Mouse (Mus musculus) midbrain, postnatal 0 days (tissue): ENCODE measurements at regions not wholly inside any gene's neighbourhood (a gene's known extent, or its start where the extent isn't known, plus 50 kb on each side); places are given as distances from the start of the nearest gene placed in this dataset.

ENCODE experiments used
- ATAC-seq: fragments of 200-750 bp; cut with Nextera tagmentation; 2 replicates; pipeline ENCODE4 v1.8.0; 2017; ENCODE audit warnings: moderate number of reproducible peaks, mild to moderate bottlenecking, moderate TSS enrichment, moderate library complexity; ENCODE audit not compliant: low FRiP score
- DNase-seq: peaks from one replicate; pipeline ENCODE4 v3.0.0-alpha.2; 2015; ENCODE audit warnings: low spot score
- H3K27ac ChIP-seq: fragments of 300-500 bp; sonication (generic); 2 replicates; pipeline ENCODE4 v1.5.1; 2014; ENCODE audit warnings: low read depth, mild to moderate bottlenecking, low read length, mixed read lengths
- H3K27me3 ChIP-seq: fragments of 300-500 bp; sonication (generic); 2 replicates; pipeline ENCODE4 v1.6.1; 2014; ENCODE audit warnings: low read length, control low read depth, mixed read lengths; ENCODE audit not compliant: insufficient read depth
- H3K36me3 ChIP-seq: fragments of 300-500 bp; sonication (generic); 2 replicates; pipeline ENCODE4 v1.6.1; 2014; ENCODE audit warnings: low read length, control low read depth, mixed read lengths; ENCODE audit not compliant: insufficient read depth
- H3K4me1 ChIP-seq: fragments of 300-500 bp; sonication (generic); 2 replicates; pipeline ENCODE4 v1.6.1; 2014; ENCODE audit warnings: mild to moderate bottlenecking, control low read depth, antibody characterized with exemption, low read length, mixed read lengths; ENCODE audit not compliant: insufficient read depth
- H3K4me2 ChIP-seq: fragments of 300-500 bp; sonication (generic); 2 replicates; pipeline ENCODE4 v1.6.1; 2014; ENCODE audit warnings: low read depth, mild to moderate bottlenecking, low read length, mixed read lengths; ENCODE audit not compliant: poor library complexity, severe bottlenecking
- H3K4me3 ChIP-seq: fragments of 300-500 bp; sonication (generic); 2 replicates; pipeline ENCODE4 v1.5.1; 2014; ENCODE audit warnings: low read depth, mild to moderate bottlenecking, low read length, moderate library complexity
- H3K9ac ChIP-seq: fragments of 300-500 bp; sonication (generic); replicated peaks from 2 replicates; pipeline ENCODE4 v1.6.1; 2014; ENCODE audit warnings: mild to moderate bottlenecking, low read length, moderate library complexity, mixed read lengths; ENCODE audit not compliant: poor library complexity, severe bottlenecking
- H3K9me3 ChIP-seq: fragments of 300-500 bp; sonication (generic); 2 replicates; pipeline ENCODE4 v1.6.1; 2016; ENCODE audit warnings: low read length, control low read depth
- CTCF ChIP-seq: IDR thresholded peaks from 2 replicates; pipeline ENCODE4 v1.5.1; 2016; ENCODE audit warnings: antibody characterized with exemption, mild to moderate bottlenecking
- WGBS: fragments of 180-500 bp; shearing (Covaris S2); extraction: QIAGEN DNeasy Blood & Tissue Kit; methylation state at CpG from one replicate; pipeline ENCODE4 v1.1.7; 2014; 5-methylcytosine and 5-hydroxymethylcytosine counted together

DNA sequence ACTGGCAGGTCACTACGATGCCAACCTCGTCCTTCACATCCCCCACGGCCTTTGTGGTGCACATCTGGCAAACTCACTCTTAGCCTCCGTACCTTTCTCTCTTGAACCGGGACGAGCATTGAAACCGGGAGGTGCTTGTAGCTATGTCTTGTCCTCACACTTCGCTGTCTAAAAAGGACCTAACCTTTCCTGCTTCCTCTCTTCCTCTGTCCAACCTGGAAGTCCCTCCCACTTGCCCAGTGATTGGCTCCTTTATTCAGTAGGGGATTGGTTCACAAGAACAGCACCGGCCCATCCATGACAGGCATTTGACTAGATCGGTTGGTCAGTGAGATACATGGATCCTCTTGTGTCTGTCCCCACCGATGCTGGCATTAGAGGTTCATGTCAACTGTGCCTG, 93.8 kb upstream of the Psmd7 start:
- H3K27ac ChIP-seq, result no peak overlapping the region
- H3K9me3 ChIP-seq, result no peaks in the 10 kb centered on the region
- H3K9ac ChIP-seq, result no peak overlapping the region
- H3K4me3 ChIP-seq, result no peak overlapping the region
- no peak overlapping the region for H3K4me2 ChIP-seq
- ATAC-seq (no peak), DNase-seq (no peak)
- H3K27me3 ChIP-seq, result no peaks in the 10 kb centered on the region
- no peaks in the 10 kb centered on the region for H3K36me3 ChIP-seq
- TF ChIP-seq CTCF, result no peak
- no peaks in the 10 kb centered on the region for H3K4me1 ChIP-seq
- 91% methylated on average over 11 of the region's 11 CpGs for WGBS

DNA sequence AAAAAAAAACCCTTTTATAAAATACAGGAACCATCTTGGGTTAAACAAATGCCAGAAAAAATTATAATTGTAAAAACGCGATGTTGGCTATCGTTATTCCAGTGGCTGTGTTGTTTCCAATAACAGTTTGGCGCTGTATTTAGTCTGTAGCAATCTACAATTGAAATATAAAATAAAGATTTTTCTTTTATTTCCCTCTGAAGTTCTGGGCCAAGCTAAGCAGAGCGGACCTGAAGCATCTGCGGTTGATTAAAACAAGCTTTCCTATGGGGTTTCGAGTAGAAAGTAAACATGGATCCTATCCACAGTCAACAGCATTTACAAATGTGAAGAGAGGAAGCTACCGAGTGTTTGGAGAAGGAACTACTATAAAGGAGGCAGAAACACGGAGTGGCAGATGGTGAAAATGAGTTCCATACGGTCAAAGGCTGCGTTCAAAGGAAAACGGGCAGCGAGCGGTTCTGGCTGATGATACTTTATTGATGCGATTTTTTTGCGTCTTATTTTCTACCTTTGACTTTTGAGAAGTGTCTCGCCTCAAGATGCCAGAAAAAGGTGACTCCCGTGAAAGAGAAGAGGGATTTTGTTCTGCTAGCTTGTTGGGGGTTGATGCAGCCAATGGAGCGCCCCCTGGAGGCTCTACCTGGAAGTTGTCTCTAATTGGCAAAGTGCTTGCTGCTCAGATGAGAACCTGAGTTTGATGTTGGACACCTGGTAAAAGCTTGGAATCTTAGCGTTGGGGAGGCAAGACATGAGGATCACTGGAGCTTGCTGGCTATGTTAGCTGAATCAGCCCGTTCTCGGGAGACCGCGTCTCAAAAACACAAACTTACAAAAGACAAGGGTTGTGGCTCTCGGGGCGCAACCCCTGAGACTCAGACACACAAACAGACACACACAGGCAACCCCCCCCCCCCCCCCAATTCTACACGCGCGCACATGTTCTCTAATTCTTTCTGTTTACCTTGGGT, 96.7 kb upstream of the Psmd7 start:
- no peak for DNase-seq
- TF ChIP-seq CTCF, result peak; percentile 53

DNA sequence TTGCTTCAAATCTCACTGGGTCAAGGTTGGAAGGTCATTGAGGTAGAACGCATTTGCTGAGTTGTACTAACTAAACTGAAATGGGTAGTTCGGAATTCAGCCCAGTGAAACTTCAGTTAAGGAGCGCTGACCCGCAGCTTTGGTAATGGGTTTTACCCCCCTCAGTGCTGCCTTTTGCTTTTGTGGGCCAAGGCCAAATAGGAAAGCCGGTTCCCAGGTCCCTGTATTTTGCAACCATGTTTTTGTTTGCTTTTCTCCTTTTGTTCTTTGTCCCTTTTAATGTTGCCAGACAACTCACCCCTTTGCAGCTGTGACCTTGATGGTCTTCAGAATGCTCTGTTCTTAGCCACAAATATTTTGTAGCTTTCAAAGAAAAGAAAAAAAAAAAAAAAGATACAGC, 98.7 kb upstream of the Psmd7 start:
- WGBS, result 64% methylated on average over 5 of the region's 5 CpGs
- H3K36me3 ChIP-seq, result no peaks in the 10 kb centered on the region
- H3K27ac ChIP-seq, result no peak overlapping the region
- no peak overlapping the region for H3K4me3 ChIP-seq
- H3K9ac ChIP-seq, result no peak overlapping the region
- no peak for TF ChIP-seq CTCF
- no peak overlapping the region for H3K4me2 ChIP-seq
- DNase-seq, result no peak
- no peaks in the 10 kb centered on the region for H3K9me3 ChIP-seq
- H3K27me3 ChIP-seq, result no peaks in the 10 kb centered on the region
- ATAC-seq, result no peak
- no peaks in the 10 kb centered on the region for H3K4me1 ChIP-seq

More for the DNA sequence above, 96.7 kb upstream of the Psmd7 start:
- no peak for ATAC-seq
- Histone ChIP-seq H3K36me3 (no peaks in the 10 kb centered on the region), H3K9ac (no peak overlapping the region), H3K9me3 (no peaks in the 10 kb centered on the region), H3K27me3 (no peaks in the 10 kb centered on the region), H3K4me1 (no peaks in the 10 kb centered on the region), H3K4me2 (no peak overlapping the region), H3K4me3 (no peak overlapping the region), H3K27ac (no peak overlapping the region)
- WGBS, result 65% methylated on average over 29 of the region's 29 CpGs

DNA sequence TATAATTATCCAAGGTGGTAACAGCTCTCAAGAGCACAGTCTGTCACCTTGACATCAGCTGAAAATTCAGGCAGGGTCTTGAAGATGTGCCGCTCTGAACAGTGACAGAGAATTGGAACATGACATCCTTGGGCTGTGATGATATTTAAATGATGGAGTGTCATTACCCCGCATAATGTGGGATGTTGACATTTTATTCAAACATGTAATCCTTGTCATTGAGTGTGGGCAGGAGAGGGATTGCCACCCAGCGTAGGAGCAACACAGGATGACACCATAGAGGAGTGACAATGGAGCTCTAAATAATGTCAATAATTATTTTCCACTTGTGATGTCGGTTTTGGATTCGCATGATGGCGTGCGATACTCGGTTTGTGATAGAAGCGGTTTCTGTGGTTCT, 99.3 kb upstream of the Psmd7 start:
- DNase-seq (no peak), ATAC-seq (no peak)
- 86% methylated on average over 9 of the region's 9 CpGs for WGBS
- Histone ChIP-seq H3K27me3 (no peaks in the 10 kb centered on the region), H3K4me2 (no peak overlapping the region), H3K4me1 (no peaks in the 10 kb centered on the region), H3K36me3 (no peaks in the 10 kb centered on the region), H3K9ac (no peak overlapping the region), H3K27ac (no peak overlapping the region), H3K9me3 (no peaks in the 10 kb centered on the region), H3K4me3 (no peak overlapping the region)
- TF ChIP-seq CTCF, result no peak

DNA sequence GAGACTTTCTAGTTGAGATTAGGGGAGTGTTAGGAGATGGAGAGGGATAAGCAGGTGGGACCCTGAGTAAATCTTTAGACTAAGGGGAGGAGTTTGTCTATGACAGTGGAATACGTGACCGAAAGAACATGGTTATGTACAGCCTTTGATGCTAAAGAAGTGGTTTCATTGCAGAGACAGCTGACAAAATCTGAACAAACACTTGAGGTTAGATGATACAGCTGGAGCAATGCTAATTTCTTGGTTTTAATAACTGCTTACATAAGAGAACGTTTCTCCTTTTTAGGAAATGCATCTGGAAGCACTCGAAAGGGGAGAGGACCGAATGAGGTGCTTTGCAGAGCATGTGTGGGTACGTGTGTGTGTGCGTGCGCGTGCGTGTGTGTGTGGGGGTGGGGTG, 100.8 kb upstream of the Psmd7 start:
- H3K4me1 ChIP-seq, result no peaks in the 10 kb centered on the region
- ATAC-seq (no peak), DNase-seq (no peak)
- 89% methylated on average over 10 of the region's 10 CpGs for whole genome bisulfite sequencing
- no peak overlapping the region for H3K4me2 ChIP-seq
- TF ChIP-seq CTCF, result no peak
- no peak overlapping the region for H3K27ac ChIP-seq
- H3K9me3 ChIP-seq, result no peaks in the 10 kb centered on the region
- no peak overlapping the region for H3K9ac ChIP-seq
- H3K36me3 ChIP-seq, result no peaks in the 10 kb centered on the region
- no peaks in the 10 kb centered on the region for H3K27me3 ChIP-seq
- H3K4me3 ChIP-seq, result no peak overlapping the region

DNA sequence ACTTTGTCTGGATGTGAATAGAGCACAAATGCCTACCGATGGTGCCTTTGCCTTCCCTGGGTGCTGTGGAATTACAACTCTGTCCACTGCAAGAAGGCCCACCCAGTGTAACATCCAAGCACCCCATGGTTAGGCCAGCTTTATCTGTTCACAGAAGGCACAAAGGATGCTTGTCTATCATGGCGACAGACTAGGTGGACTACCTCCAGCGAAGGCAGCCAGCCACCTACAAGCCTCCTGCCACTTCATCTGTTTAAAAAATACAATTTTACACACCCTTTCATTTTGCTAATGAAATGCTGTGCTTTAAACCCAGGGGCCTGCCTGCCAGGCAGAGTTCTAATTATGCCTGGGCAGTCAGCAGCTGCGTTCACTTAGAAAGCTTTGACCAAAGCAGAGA, 103.0 kb upstream of the Psmd7 start:
- Histone ChIP-seq H3K4me1 (no peaks in the 10 kb centered on the region), H3K27me3 (no peaks in the 10 kb centered on the region), H3K9me3 (no peaks in the 10 kb centered on the region), H3K4me3 (no peak overlapping the region), H3K9ac (no peak overlapping the region), H3K27ac (no peak overlapping the region), H3K4me2 (no peak overlapping the region), H3K36me3 (no peaks in the 10 kb centered on the region)
- DNase-seq, result no peak
- TF ChIP-seq CTCF, result no peak
- 68% methylated on average over 4 of the region's 4 CpGs for WGBS
- no peak for ATAC-seq
